Mouse (Mus musculus): ENCODE data around the gene Pira2.
"Not testable (repeated sequence)": the region's sequence is repeated elsewhere in the genome, so short reads cannot be mapped to it uniquely, and the experiment has no call there.

Pira2 gene

DNA sequence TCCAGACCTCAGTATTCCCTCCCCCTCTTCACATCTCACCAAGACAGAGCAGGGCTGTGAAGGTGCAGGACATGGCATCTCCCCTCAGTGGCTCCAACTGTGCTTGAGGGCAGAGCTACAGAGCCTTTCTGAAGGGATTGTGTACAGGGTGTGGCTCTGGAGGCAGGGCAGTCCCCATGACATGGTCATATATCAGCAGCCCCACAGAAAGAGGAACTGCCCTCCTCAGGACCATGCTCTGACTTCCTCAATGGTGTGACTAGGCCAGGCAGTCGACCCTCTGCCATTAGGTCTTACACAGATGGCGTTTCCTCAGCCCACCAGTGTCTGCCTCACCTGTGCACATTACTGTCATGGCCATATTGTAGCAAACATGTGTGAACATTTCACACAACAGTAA, at the start of gene Pira2:
Gene Pira2, minus strand, starts transcription at position 101 of the 400 bp plus-strand sequence.
- POLR2A ChIA-PET, CTCF ChIA-PET: not testable (repeated sequence)

GRCm38 (mm10) chr7:3875032-3875431, 30.2 kb upstream of the Pira2 start:
- CTCF ChIA-PET, POLR2A ChIA-PET: not testable (repeated sequence)

- POLR2A ChIA-PET, result not testable (repeated sequence)
These were observed 7.0 kb downstream of the Pira2 start for GRCm38 (mm10) chr7:3837854-3838253.

GRCm38 (mm10) chr7:3830633-3831032, 14.2 kb downstream of the Pira2 start:
- CTCF ChIA-PET, POLR2A ChIA-PET: not testable (repeated sequence)

More at GRCm38 (mm10) chr7:3837854-3838253, 7.0 kb downstream of the Pira2 start:
- CTCF ChIA-PET, result not testable (repeated sequence)

GRCm38 (mm10) chr7:3825599-3825998, 19.3 kb downstream of the Pira2 start, which contains the start of gene Gm15448:
Gene Gm15448, minus strand, starts transcription at chr7:3825687.
- POLR2A ChIA-PET, CTCF ChIA-PET: not testable (repeated sequence)

DNA sequence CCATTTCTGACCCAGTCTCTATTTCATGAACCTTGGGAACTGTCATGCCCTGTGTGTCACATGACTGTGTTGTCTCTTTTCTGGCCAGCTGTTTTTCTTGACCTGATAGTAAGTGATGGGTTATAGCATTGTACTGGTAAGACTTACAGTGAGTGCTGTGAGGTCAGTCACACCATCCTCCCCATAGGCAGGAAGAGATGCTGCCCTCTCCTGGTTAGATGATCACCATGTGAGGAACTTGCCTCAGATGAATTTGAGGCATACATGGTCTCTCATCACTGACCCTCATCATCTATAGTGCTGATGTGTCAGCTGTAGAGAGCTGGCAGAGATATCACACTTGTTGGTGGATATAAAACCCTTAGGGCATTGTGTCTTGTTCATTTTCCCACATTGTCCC, 32.9 kb downstream of the Pira2 start:
- POLR2A ChIA-PET, result interaction anchor here in 1 of 4 experiments (1.4 kb wide), 1 partner anchor 103 kb away, joined by 4 read pairs; no protein-coding TSS in a partner anchor

DNA sequence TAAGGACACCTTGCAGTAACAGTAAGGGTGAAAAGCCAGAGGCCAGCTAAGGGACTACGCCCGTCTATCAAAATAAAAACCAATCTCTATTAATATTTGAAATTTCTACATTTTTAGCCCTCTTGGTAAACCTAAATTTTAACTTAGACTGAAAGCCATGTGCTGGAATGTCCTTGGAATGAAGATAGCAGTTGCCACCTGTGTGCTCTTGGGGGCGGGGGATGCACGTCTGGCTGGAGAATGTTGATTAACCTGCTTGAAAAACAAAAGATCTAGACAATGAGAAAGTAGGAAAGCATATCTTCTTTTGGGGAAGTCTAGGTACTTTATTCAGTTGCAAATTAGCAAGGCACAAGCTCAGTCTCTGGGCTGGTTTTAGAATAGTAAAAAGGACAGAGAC, 41.9 kb downstream of the Pira2 start:
- CTCF ChIA-PET, result not testable (repeated sequence)
- POLR2A ChIA-PET, result interaction anchor here in 2 of 4 experiments (0.6 to 3.9 kb wide), 8 partner anchors 95 to 990 kb away, joined by 3 to 24 read pairs (median 3); partner anchors contain the start of genes Mboat7 (in 2 of the 2), Tsen34 (in 2 of the 2), Leng8 (in 1 of the 2) and Rpl28 (in 1 of the 2)

More for the DNA sequence above, 32.9 kb downstream of the Pira2 start:
- CTCF ChIA-PET, result not testable (repeated sequence)

DNA sequence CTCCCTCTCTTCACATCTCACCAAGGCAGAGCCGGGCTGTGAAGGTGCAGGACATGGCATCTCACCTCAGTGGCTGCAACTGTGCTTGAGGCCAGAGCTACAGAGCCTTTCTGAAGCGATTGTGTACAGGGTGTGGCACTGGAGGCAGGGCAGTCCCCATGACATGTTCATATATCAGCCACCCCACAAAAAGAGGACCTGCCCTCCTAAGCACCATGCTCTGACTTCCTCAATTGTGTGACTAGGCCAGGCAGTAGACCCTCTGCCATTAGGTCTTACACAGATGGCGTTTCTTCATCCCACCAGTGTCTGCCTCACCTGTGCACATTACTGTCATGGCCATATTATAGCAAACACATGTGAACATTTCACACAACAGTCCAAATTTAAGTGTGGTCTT, 44.9 kb downstream of the Pira2 start:
- POLR2A ChIA-PET, CTCF ChIA-PET: not testable (repeated sequence)

- POLR2A ChIA-PET, result not testable (repeated sequence)
These were observed 48.6 kb downstream of the Pira2 start for GRCm38 (mm10) chr7:3796286-3796685.

More at GRCm38 (mm10) chr7:3796286-3796685, 48.6 kb downstream of the Pira2 start:
- CTCF ChIA-PET, result not testable (repeated sequence)
